Mouse (Mus musculus): ENCODE data around the gene Olfr485.
"Not testable (repeated sequence)": the region's sequence is repeated elsewhere in the genome, so short reads cannot be mapped to it uniquely, and the experiment has no call there.

The Olfr485 gene

DNA sequence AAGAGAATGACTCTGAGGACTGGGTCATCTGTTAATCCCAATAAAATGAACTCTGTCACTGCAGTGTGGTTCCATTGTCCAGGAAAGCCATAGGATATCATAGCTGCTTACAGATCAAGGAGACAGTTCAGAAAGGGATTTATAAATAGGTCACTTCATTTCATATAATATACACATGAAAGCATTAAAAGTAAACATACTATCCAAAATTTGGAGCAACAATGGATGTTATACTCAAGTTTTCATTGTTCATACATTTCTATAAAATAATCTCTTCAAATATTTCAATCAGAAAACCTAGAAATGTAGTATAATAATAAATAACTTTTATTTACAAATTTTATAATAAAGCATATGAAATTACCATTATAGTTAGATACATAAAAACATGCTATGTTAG lies at the start of gene Olfr485:
Gene Olfr485, minus strand, starts transcription at position 101 of the 400 bp plus-strand sequence.
- DNase-seq, result no peak

DNA sequence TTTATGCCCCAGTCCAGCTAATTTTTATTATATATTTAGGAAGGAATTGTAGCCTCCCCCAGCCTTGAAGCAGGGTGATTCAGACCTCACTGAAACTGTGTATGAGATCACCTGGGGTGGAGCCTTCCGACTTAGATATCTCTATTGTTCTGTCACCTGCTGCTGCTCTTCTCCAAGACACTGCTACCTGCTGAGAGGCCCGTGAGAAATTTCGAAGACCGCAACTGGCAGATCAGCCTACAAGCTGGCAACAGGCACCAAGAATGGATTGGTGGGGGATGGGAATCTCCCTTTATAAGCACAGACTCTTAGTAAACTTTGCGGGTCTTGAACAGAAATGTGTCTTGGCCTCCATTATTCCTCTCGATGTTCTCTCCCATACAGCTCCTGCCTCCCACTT lies 37.3 kb upstream of the Olfr485 start:
- DNase-seq, result no peak

- DNase-seq, result not testable (repeated sequence)
Measured at GRCm38 (mm10) chr7:108196337-108196736, 36.7 kb upstream of the Olfr485 start.

GRCm38 (mm10) chr7:108192714-108193113 lies 33.0 kb upstream of the Olfr485 start:
- not testable (repeated sequence) for DNase-seq

DNA sequence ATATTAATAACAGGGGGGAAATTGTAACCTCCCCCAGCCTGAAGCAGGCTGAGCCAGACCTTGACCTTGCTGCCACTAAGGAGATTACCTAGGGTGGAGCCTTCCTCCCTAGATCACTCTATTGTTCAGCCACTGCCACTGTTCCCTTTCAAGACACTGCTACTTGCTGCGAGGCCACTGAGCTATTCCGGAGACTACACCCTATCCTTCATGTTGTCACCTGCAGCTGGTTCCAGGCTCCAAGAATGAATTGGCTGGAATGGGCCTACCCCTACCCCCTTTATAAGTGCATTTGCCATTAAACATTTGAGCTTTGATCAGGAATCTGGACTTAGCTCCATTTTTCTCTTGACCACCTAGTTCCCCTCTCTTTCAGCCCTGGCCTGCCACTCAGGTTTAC lies 31.5 kb upstream of the Olfr485 start:
- DNase-seq, result not testable (repeated sequence)

DNA sequence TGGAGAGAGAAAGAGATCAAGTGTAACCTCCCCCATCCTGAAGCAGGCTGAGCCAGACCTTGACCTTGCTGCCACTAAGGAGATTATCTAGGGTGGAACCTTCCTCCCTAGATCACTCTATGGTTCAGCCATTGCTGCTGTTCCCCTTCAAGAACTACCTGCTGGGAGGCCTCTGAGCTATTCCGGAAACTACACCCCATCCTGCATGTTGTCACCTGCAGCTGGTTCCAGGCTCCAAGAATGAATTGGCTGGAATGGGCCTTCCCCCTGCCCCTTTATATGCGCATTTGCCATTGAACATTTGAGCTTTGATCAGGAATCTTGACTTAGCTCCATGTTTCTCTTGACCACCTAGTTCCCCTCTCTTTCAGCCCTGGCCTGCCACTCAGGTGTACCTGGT lies 25.6 kb upstream of the Olfr485 start:
- not testable (repeated sequence) for DNase-seq

- not testable (repeated sequence) for DNase-seq
Measured at GRCm38 (mm10) chr7:108184401-108184800, 24.7 kb upstream of the Olfr485 start.

DNA sequence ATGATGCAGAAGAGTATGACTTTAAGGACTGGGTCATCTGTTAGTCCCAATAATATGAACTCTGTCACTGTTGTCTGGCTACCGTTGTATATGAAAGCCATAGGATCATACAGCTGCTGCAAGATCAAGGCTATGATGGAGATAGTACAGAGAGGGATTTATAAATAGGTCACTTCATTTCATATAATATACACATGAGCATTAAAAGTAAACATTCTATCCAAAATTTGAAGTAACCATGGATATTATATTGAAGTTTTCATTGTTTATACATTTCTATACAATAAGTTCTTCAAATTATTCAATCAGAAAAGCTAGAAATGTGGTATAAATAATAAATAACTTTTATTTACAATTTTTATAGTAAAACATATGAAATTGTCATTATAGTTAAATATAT lies 13.0 kb upstream of the Olfr485 start, which contains the start of gene Olfr486:
Gene Olfr486, minus strand, starts transcription at position 101 of the 400 bp plus-strand sequence.
- not testable (repeated sequence) for DNase-seq

- no peak for DNase-seq
Measured at GRCm38 (mm10) chr7:108127349-108127748, 32.3 kb downstream of the Olfr485 start, which contains the start of gene Olfr484. Gene Olfr484 (minus strand): TSS chr7:108127449.

DNA sequence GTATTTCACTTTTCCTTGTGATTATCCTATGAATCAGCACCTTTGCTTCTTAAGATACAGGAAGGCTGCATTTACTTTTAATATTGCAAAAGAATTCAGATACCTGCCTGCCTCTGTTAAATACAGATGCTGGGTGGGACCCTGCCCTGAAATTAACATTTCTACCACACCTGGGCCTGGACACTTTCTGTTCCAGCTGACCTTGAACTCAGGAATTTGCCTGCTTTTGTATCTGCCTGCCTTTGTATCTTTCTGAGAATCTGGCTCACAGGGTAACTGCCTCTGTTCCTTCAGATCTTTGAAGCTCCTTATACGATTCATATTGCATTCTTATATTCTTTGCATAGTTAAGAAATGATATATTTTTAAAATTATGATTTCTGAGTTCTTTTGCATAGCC lies 38.3 kb downstream of the Olfr485 start:
- no peak for DNase-seq

DNA sequence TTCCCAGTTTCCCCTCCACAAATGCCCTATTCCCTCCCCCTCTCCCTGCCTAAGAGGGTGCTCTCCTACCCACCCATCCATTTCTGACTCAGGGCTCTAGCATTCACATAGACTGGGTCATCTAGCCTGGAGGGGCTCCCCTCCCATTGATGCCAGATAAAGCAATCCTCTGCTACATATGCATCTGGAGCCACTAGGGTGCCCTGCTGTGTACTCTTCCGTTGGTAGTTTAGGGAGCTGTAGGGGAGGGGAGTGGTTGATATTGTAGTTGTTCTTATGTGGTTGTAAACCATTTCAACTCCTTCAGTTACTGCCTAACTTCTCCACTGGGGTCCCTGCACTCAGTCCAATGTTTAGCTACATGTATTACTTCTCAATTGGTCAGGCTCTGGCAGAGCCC lies 39.0 kb downstream of the Olfr485 start:
- no peak for DNase-seq

Measured in kidney, postnatal 14 days (tissue).